Mouse (Mus musculus) mouse embryonic stem cell (cell line): ENCODE measurements around the gene Fgf23.

Experiments used
- in situ Hi-C, 2 experiments: fragments of 300-500 bp; cut with MboI; formaldehyde crosslinking; loops; 1 replicate in 1 of 2; 3 replicates in 1 of 2; pipeline ENCODE4 v1.14.3; 2019 to 2020; ENCODE audit warnings: low sequenced_read_pairs in 2 of 2, low pct_unique_long_range_greater_than_20kb in 1 of 2, mixed read lengths in 1 of 2; ENCODE audit not compliant: unreplicated experiment in 1 of 2

The Fgf23 gene

DNA sequence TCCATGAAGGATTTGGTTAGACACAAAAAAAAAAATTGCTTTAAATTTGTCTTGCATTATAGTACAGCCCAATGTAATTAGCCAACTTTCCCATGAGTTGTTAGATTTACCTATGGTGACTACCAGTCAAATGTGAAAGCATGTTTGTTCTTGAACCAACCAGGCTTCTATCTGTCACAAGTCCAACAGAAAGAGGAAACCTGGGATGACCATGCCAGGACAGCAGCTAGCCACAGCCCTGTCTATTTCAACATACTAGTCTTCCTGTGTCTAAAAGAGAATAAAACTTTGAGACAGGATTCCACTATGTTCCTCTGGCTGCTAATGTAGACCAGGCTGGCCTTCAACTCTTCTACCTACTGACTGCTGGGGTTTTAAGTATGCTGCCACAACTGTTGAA is 34.7 kb downstream of the Fgf23 start:
- in situ Hi-C loops, result loop anchor here (25.0 kb wide), 1 partner anchor 295 kb away; no protein-coding TSS in a partner anchor

DNA sequence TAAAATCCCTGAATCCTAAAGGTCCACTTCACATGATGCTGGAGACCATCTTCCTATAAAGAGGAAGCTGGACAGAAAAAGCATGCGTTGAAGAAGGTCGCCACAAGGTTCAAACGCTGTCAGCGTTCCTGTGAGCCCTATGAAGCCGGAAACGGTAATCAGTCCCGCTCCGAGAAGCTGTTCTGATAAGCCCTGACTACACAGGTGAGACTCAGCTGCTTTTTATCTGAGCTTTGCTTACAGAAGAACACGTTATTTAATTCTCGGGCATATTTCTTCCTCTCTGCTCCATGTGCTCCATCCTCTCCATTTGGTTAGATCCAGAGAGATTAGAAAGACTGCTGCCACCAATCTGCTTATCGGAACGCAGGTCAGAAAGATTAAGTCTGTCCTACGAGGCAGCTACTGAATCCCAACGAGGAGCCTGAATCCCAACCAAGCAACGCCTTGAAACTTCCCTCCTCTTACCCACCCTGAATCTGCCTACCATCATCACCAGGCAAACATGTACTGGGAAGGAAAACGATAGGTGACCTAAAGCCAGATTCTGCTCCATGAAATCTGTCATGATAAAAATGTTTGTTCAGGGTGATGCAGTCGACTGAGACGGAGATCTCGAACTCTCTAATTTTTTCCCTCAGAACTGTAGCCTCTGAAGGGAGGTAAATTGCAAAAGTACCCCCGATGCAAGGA is 35.8 kb downstream of the Fgf23 start:
- in situ Hi-C loops, result loop anchor here (25.0 kb wide), 1 partner anchor 296 kb away; no protein-coding TSS in a partner anchor

- in situ Hi-C loops, result loop anchor here (25.0 kb wide), 1 partner anchor 297 kb away; no protein-coding TSS in a partner anchor
Observed at GRCm38 (mm10) chr6:127109402-127109930, 36.8 kb downstream of the Fgf23 start, which contains the start of gene Tigar. TSS of gene Tigar (minus strand) at chr6:127109557.

DNA sequence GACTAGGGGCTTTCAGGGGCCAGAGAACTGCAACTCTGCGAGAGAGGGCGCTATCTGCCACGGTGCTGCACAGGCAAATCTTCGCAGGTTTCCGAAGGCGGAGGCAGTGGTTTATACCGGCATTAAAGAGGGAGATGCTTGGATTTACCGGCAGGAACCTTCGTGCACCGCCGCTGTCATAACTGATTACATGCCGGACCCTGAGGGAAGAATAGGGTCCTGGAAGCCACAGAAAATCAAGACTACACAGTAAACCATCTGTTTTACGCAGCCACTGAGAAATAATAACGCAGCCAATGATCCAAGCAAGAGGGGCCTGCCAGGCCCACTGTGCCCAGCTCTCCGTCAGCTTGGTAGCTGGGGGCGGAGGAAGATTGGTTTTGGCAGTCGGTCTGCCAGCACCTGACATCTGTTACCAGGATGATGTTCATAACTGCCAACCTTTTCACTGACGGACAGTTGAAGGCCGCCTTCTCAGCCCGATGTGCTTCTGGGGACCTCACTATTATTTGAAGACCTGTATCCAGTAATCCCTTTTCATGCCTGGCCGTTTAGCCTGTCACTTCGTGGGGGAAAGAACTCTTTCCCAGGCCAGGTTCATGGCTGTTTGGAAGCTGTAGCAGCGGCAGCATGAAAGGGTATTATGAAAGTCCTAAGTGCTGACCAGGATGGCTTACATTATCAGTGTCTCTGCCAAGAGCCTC is 42.2 kb downstream of the Fgf23 start:
- in situ Hi-C loops, result loop anchor here (25.0 kb wide), 1 partner anchor 303 kb away; no protein-coding TSS in a partner anchor

DNA sequence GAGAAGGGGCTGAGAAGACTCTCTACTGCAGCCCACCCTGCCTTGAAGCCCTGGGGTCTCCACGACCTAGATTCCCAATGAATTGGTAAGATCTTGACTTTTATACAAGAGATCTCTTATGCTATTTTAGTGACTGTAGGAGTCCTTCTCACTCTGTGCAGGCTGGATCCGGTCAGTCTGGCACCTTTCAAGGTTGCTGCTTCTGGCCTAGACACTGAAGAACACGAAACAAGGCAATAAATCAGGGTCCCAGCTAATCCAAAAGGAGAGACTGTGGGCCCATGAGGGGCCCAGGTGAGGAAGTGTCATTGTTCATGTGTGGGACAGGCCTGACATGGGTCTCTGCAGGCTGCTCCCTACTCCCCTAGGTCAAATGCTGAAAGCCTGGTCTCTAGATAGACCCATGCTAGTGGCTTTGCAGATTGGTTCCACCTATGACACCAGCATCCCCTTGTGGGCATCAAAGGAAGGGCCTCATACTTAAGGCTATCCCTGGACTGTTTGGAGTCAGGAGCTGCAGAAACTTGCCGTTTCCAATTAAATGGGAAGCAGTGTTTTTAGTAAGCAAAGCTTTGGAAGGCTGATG is 49.6 kb downstream of the Fgf23 start:
- in situ Hi-C loops, result loop anchor here (25.0 kb wide), 1 partner anchor 310 kb away; no protein-coding TSS in a partner anchor

- in situ Hi-C loops, result loop anchor here (25.0 kb wide), 1 partner anchor 311 kb away; no protein-coding TSS in a partner anchor
Observed at GRCm38 (mm10) chr6:127122996-127123395, 50.3 kb downstream of the Fgf23 start.

GRCm38 (mm10) chr6:127123506-127123905 is 50.8 kb downstream of the Fgf23 start:
- in situ Hi-C loops, result loop anchor here (25.0 kb wide), 1 partner anchor 311 kb away; no protein-coding TSS in a partner anchor

- in situ Hi-C loops, result no loop called here
Observed at GRCm38 (mm10) chr6:127129659-127130058, 57.0 kb downstream of the Fgf23 start.

- in situ Hi-C loops, result no loop called here
Observed at GRCm38 (mm10) chr6:127130377-127130776, 57.7 kb downstream of the Fgf23 start.
